Mouse (Mus musculus) intestine, postnatal 0 days (tissue): ENCODE results near the gene Rhot2. TPM values are rescaled to one million over a fixed set of nuclear protein-coding genes. Genes with fewer than 3 reads are reported as not detected.

ENCODE experiments used
- ATAC-seq: fragments of 200-750 bp; cut with Nextera tagmentation; 2 replicates; pipeline ENCODE4 v1.8.0; 2017; ENCODE audit warnings: mild to moderate bottlenecking, moderate TSS enrichment, moderate library complexity
- H3K27ac ChIP-seq: fragments of 300-500 bp; sonication (generic); 2 replicates; pipeline ENCODE4 v1.5.1; 2014; ENCODE audit warnings: mild to moderate bottlenecking, low read depth, low read length, moderate library complexity
- H3K27me3 ChIP-seq: fragments of 300-500 bp; sonication (generic); replicated peaks from 2 replicates; pipeline ENCODE4 v1.6.1; 2014; ENCODE audit warnings: low read length, mixed read lengths; ENCODE audit not compliant: control insufficient read depth, insufficient read depth
- H3K36me3 ChIP-seq: fragments of 300-500 bp; sonication (generic); 2 replicates; pipeline ENCODE4 v1.6.1; 2014; ENCODE audit warnings: mild to moderate bottlenecking, moderate library complexity; ENCODE audit not compliant: control insufficient read depth, insufficient read depth
- H3K4me1 ChIP-seq: fragments of 300-500 bp; sonication (generic); replicated peaks from 2 replicates; pipeline ENCODE4 v1.6.1; 2014; ENCODE audit warnings: antibody characterized with exemption, low read length, mixed read lengths; ENCODE audit not compliant: control insufficient read depth, insufficient read depth
- H3K4me2 ChIP-seq: fragments of 300-500 bp; sonication (generic); replicated peaks from 2 replicates; pipeline ENCODE4 v1.6.1; 2014; ENCODE audit warnings: low read depth, mild to moderate bottlenecking, moderate library complexity
- H3K4me3 ChIP-seq: fragments of 300-500 bp; sonication (generic); 2 replicates; pipeline ENCODE4 v1.5.1; 2014; ENCODE audit warnings: low read depth, low read length
- H3K9ac ChIP-seq: fragments of 300-500 bp; sonication (generic); 2 replicates; pipeline ENCODE4 v1.6.1; 2014; ENCODE audit warnings: mild to moderate bottlenecking, low read depth, low read length
- H3K9me3 ChIP-seq: fragments of 300-500 bp; sonication (generic); 2 replicates; pipeline ENCODE4 v1.6.1; 2016; ENCODE audit warnings: mixed run types; ENCODE audit not compliant: control insufficient read depth
- CTCF ChIP-seq: sonication (generic); IDR thresholded peaks from 2 replicates; pipeline ENCODE4 v1.5.1; 2016; ENCODE audit warnings: low read depth, mild to moderate bottlenecking, control low read depth, antibody characterized with exemption, moderate library complexity
- WGBS: fragments of 180-500 bp; shearing (Covaris S2); extraction: QIAGEN DNeasy Blood & Tissue Kit; methylation state at CpG from one replicate; pipeline ENCODE4 v1.1.7; 2014; 5-methylcytosine and 5-hydroxymethylcytosine counted together
- polyA plus RNA-seq: library from polyadenylated mRNA; unstranded; fragments of >200 nt; fragmentation: Nextera tagmentation; extraction: Ambion mirVana; gene quantifications from 2 replicates; pipeline ENCODE4 v1.2.1, GENCODE M21; 2015

The Rhot2 gene
- polyA plus RNA-seq, 1 experiment from 2014 or later, result 18.1 TPM

DNA sequence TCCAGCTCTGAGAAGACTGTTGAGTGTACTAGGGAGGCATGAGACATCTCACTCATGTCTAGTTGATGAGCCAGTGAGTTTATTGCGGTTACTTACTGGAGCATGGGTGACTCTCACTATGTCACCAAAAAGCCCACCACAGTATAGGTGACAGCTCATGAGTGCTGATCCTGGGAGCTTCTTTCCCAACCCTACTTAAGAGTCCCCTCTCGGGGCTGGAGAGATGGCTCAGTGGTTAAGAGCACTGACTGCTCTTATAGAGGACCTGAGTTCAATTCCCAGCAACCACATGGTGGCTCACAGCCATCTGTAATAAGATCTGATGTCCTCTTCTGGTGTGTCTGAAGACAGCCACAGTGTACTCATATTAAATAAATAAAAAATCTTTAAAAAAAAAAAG lies 25.3 kb upstream of the Rhot2 start:
- no peak for TF ChIP-seq CTCF
- H3K27ac ChIP-seq, result no peak overlapping the region
- 88% methylated on average over 2 of the region's 2 CpGs for WGBS
- no peak overlapping the region for H3K4me2 ChIP-seq
- no peaks in the 10 kb centered on the region for H3K27me3 ChIP-seq
- H3K4me3 ChIP-seq, result no peak overlapping the region
- no peaks in the 10 kb centered on the region for H3K36me3 ChIP-seq
- no peak for ATAC-seq
- no peaks in the 10 kb centered on the region for H3K9me3 ChIP-seq
- H3K4me1 ChIP-seq, result 0 out of 2 replicates have a peak, but pooled peaks cover 3% of the 10 kb centered on the region
- no peak overlapping the region for H3K9ac ChIP-seq

DNA sequence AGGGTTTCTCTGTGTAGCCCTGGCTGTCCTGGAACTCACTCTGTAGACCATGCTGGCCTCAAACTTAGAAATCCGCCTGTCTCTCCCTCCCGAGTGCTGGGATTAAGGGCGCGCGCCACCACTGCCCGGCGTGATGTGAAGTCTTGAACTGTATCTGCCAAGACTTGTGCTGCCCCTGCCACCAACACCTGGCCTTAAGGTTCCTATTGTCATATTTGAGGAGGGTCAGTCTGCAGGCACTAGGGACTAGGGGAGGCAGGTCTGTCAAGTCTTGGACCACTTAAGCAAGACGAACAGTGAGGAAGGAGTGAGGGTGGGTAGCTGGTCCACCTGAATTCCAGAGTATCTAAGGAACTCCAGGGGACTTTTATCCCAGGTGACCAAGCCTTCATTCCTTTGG lies 24.8 kb upstream of the Rhot2 start:
- H3K4me3 ChIP-seq, result no peak overlapping the region
- H3K27me3 ChIP-seq, result no peaks in the 10 kb centered on the region
- 0 out of 2 replicates have a peak, but pooled peaks cover 4% of the 10 kb centered on the region for H3K4me1 ChIP-seq
- H3K9me3 ChIP-seq, result no peaks in the 10 kb centered on the region
- TF ChIP-seq CTCF, result no peak
- ATAC-seq, result no peak
- WGBS, result 84% methylated on average over 8 of the region's 8 CpGs
- no peak overlapping the region for H3K27ac ChIP-seq
- H3K4me2 ChIP-seq, result no peak overlapping the region
- no peaks in the 10 kb centered on the region for H3K36me3 ChIP-seq
- H3K9ac ChIP-seq, result no peak overlapping the region

DNA sequence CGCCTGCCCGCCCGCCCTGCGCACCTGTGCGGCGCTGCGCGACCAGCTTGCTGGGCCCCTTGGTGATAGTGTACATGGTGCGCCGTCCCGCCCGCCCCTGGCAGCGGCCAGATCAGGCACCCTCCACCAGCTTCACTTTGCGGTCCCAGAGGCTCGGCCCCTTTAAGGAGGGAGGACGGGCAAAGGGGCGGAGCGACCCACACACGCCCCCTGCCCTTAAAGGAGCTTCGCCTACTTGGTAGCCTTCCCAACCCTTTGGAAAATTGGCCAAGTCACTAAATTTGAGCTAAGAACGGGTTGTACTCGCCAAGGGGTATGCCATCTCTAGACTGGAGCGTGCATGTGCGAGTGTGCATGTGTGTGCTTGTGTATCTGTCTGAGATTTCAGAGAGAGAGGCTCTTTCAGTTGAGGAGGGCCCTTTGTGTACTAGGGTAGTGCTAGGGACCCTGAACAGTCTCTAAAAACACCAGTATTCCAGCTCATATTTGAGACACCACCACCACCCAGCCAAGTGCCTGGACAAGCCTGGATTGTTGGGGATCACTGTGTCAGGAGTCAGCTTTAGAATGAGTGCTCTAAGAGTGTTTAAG lies 24.0 kb upstream of the Rhot2 start, which contains the start of gene Mcrip2:
Gene Mcrip2 (minus strand): TSS at position 164 of the 591 bp plus-strand sequence.
- peak; percentile 45; the same call in 1 of the 2 replicates for TF ChIP-seq CTCF
- peak; percentile 60 for ATAC-seq
- no peaks in the 10 kb centered on the region for H3K36me3 ChIP-seq
- no peaks in the 10 kb centered on the region for H3K9me3 ChIP-seq
- peak within 1 kb of the TSS; percentile 97 for H3K4me2 ChIP-seq
- H3K9ac ChIP-seq, result peak within 1 kb of the TSS; percentile 66
- H3K4me1 ChIP-seq, result 0 out of 2 replicates have a peak, but pooled peaks cover 4% of the 10 kb centered on the region
- under 1% methylated on average over 21 of the region's 24 CpGs for WGBS
- no peaks in the 10 kb centered on the region for H3K27me3 ChIP-seq
- H3K27ac ChIP-seq, result peak within 1 kb of the TSS; percentile 81
- peak within 1 kb of the TSS; percentile 70 for H3K4me3 ChIP-seq

DNA sequence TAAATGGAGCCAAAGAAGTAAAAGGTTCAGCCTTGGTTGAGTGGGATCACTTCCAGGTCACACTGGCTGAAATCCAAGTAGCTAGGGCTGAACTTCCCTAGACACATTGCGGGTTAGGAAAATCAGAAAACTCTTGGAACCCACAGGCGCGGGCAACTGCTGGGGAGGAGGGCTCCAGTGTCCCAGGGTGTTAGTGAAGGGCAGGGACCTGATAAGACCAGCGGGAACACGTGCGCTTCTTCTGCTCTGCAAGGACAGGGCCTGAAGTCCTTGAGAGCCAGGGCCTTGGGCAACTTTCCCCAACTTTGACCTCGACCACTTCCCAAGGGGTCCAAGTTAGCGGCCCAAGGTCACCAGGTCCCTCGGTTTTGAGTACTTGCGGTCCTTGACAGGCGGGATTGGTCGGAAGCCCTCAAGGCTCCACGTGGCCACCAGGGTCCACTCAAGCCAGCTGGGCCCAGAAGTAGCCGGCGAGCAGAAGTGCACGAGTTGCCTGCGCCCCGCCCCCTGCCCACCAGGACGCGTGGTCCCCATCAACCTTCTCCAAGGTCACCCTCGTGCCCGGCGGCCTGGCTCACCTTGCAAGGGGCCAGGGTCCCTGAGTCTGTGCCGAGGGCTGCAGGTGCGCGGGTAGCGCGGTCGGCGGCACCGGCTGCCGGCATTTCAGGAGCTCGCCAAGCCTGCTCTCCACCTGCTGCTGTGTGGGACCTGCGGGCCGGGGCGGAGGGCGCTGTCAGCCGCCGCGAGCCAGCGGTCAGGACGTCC lies 23.4 kb upstream of the Rhot2 start:
- Histone ChIP-seq H3K4me1 (0 out of 2 replicates have a peak, but pooled peaks cover 4% of the 10 kb centered on the region), H3K9ac (peak overlapping the region; percentile 66), H3K27ac (peak overlapping the region; percentile 81), H3K27me3 (no peaks in the 10 kb centered on the region), H3K4me3 (peak overlapping the region; percentile 70), H3K9me3 (no peaks in the 10 kb centered on the region), H3K4me2 (peak overlapping the region; percentile 97), H3K36me3 (no peaks in the 10 kb centered on the region)
- no peak for TF ChIP-seq CTCF
- peak; percentile 32 for ATAC-seq
- WGBS, result 1% methylated on average over 40 of the region's 42 CpGs

DNA sequence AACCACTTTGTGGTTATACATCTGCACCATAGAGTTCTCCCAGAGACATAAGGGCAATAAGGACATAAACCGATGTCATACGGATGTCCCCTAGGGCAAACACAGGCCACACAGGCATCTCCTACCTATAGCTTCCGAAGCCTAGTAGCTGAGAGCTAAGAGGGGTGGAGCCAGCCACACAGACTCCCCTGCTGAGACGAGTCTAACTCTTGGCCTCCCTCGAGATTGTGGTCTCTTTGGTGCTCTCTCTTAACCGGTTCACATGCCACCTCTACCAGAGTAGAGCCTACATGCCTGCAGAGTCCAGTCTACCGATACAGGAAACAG lies 22.8 kb upstream of the Rhot2 start:
- peak overlapping the region; percentile 70 for H3K4me3 ChIP-seq
- TF ChIP-seq CTCF, result no peak
- peak overlapping the region; percentile 97 for H3K4me2 ChIP-seq
- peak overlapping the region; percentile 81 for H3K27ac ChIP-seq
- H3K36me3 ChIP-seq, result no peaks in the 10 kb centered on the region
- no peak for ATAC-seq
- H3K4me1 ChIP-seq, result 0 out of 2 replicates have a peak, but pooled peaks cover 4% of the 10 kb centered on the region
- H3K27me3 ChIP-seq, result no peaks in the 10 kb centered on the region
- WGBS, result 6% methylated on average over 7 of the region's 7 CpGs
- peak overlapping the region; percentile 66; the same call in 1 of the 2 replicates for H3K9ac ChIP-seq
- H3K9me3 ChIP-seq, result no peaks in the 10 kb centered on the region

DNA sequence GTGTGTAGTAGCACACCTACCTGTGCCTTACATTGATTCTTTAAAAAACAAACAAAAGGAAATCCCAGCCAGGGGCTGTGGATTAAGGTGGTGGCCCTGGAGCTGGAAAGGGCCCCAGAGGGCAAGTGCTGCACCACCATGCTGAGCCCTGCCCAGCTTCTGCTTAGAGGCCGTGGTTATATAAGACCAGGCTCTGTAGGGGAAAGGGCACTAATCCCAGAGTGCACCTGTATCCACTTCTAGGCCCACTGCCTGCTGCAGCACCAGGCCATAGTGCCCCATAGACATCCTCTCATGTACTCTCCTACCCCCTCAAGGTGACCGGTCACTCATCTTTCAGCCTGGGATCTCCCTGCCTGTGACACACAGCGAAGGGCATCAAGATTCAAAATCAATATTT lies 21.5 kb upstream of the Rhot2 start:
- no peak for ATAC-seq
- H3K27ac ChIP-seq, result no peak overlapping the region

More for the DNA sequence above, 21.5 kb upstream of the Rhot2 start:
- Histone ChIP-seq H3K9me3 (no peaks in the 10 kb centered on the region), H3K9ac (no peak overlapping the region), H3K4me1 (0 out of 2 replicates have a peak, but pooled peaks cover 4% of the 10 kb centered on the region), H3K36me3 (no peaks in the 10 kb centered on the region), H3K4me3 (no peak overlapping the region), H3K27me3 (no peaks in the 10 kb centered on the region), H3K4me2 (no peak overlapping the region)
- no peak for TF ChIP-seq CTCF
- 68% methylated on average over 3 of the region's 3 CpGs for WGBS
